Mouse (Mus musculus) adrenal gland, postnatal 36 days (tissue): ENCODE measurements around the gene Crim1. TPM values are rescaled to one million over a fixed set of nuclear protein-coding genes. Genes with fewer than 3 reads are reported as not detected.

ENCODE experiments used
- DNase-seq, 2 experiments: peaks; one replicate each; pipeline ENCODE4 v3.0.0; 2021; ENCODE audit warnings: mixed read lengths in 1 of 2
- long read RNA-seq, 2 experiments: library from polyadenylated mRNA; stranded (forward); transcript quantifications; one replicate each; pipeline ENCODE4 v2.0.0; 2021; ENCODE audit warnings: borderline sequencing depth in 2 of 2
- total RNA-seq, 2 experiments: library from RNA; stranded (reverse); gene quantifications; 2 replicates each; pipeline ENCODE4 v1.2.3; 2021

Gene Crim1
- total RNA-seq: 10 to 100 TPM; 35.0 to 37.0 TPM
- long read RNA-seq, experiment 1, full-length matches to known transcripts: 1 of 6 reads
- long read RNA-seq, experiment 1, partial matches to known transcripts: 1 of 6 reads
- long read RNA-seq, experiment 1, other reads (novel, unspliced or antisense): 4 of 6 reads
- long read RNA-seq, experiment 2, partial matches to known transcripts: 0 of 1 reads
- long read RNA-seq, experiment 2, other reads (novel, unspliced or antisense): 1 of 1 reads

DNA sequence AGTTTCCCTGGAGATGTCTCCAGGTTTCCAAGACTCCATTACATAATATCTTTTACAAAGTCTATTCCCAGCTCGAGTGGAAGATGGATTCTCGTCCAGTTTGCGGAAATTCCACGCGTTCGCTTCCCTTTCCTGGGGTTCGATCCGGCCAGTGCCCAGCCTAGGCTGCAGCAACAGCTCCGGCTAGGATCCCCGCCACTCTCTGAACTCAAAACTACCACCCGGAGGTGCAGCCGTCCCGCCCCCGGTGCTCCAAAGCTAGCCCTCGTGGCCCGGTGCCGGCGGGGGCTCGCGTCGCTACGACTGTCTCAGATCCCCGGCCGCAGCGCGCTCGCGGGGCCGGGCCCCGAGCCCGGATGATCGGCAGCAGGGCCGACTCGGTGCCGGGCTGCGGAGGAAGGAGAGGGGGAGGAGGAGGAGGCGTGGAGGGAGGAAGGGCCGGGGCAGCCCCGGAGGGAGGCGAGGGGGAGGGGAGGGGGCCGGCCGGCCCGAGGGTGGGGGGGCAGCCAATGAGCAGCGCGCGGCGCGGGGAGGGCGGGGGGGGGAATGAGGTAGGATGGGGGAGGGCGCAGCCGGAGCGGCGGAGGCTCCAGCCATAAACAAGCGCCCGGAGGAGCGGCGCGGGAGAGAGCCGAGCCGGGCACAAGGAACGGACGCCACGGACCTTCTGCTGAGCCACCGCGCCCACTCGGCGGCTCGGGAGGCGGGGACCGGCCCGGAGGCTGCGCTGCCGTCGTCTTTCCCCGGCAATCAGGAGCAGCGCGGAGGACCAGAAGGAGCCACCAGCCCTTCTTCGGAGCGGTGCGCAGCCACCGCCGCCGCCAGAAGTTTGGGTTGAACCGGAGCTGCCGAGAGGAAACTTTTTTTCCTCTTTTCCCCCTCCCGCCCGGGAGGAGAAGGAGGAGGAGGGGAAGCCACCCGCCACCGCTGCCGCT lies at the start of gene Crim1:
Gene Crim1 (plus strand): TSS at position 623 of the 935 bp plus-strand sequence.
- DNase-seq: peak; percentile 89 to 93

- DNase-seq: no peak
These were observed 48.4 kb upstream of the Crim1 start for GRCm38 (mm10) chr17:78151479-78152282.

GRCm38 (mm10) chr17:78163278-78163677 lies 36.8 kb upstream of the Crim1 start:
- peak; percentile 45 to 56 for DNase-seq

DNA sequence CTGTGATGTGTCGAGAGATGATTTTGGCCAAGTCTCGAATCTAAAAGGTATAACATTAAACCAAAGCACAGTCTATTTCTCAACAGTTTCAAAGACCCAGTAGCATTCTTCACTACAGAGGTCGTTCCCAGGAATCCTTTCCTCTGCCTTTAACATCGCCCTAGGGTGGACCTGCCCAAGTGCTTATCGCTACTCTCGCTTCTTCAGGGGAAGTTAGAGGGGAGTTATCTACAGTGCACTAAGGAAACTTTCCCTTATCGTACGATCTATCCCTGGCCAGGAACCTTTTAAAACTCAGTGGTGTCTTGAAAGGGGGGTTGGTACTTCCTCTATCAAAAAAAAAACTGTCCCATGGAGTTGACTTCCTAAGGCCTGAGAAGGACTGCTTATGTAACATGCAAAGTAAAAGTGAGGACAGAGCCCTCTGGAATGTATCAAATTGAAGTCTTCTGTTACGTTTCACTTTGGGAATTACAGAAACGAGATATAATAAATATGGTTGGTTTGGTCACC lies 36.3 kb upstream of the Crim1 start:
- no peak for DNase-seq

- DNase-seq: no peak
These were observed 34.2 kb upstream of the Crim1 start for GRCm38 (mm10) chr17:78165855-78166254.

- DNase-seq: no peak
These were observed 33.5 kb upstream of the Crim1 start for GRCm38 (mm10) chr17:78166566-78166965.

- no peak for DNase-seq
These were observed 27.7 kb upstream of the Crim1 start for GRCm38 (mm10) chr17:78172371-78172770.

DNA sequence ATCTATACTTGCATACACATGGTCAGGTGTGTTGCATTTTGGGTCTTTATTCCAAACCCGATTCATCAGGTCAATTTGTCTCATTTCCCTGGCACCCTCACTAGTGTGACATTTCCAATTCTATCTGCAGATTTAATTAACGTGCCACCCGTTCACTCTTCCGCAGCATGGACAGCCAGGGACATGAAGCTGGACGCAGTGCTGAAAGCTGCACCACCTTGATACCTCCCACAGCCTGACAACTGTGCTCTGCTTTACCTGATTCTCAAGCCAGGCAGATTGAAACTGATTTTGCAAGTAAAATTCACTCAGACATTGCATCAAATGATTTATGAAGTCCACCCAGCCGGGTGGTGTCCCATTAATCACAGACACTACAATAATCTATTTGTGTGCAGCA lies 19.3 kb upstream of the Crim1 start:
- no peak for DNase-seq

DNA sequence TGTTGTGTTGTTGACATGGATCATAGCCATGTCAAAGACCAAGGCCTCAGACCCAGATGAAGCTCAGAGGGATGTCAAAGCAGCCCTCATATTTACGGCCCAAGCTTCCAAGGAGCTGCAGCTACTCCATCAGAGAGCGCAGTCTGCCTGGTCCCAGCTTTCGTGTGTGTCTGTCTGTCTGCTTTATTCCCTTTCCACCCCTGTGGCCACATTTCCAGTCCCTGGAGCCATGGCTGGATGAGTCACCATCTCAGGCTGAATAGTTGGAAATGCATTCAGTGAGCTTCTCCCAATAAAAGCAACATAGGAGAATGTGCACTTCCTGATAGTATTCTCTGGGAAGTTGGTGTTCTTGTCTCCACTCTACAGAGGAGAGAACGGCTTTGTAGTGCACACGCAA lies 3.9 kb upstream of the Crim1 start:
- no peak for DNase-seq

- DNase-seq: peak; percentile 61 to 74
These were observed 2.9 kb upstream of the Crim1 start for GRCm38 (mm10) chr17:78197111-78197510.

DNA sequence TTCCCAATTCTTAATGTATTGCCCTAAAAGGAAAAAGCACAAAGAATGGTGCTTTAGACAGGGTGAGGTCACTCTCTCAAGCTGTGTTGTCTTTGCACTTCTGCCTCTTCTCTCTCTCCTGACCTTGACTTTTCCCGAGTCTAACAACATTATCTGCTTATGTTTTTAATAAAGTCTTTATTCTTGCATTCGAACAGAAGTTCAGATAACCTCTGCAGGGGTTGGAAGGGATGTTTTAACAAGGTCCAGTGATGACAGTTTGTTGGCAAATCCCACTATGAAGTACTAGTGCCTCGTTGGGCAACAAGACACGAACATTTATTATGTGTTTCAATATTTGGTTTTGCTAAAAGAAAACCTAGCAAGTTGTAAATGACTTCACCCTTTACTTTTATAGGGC lies 1.9 kb upstream of the Crim1 start:
- no peak for DNase-seq

- no peak for DNase-seq
These were observed 1.2 kb upstream of the Crim1 start for GRCm38 (mm10) chr17:78198820-78199219.

DNA sequence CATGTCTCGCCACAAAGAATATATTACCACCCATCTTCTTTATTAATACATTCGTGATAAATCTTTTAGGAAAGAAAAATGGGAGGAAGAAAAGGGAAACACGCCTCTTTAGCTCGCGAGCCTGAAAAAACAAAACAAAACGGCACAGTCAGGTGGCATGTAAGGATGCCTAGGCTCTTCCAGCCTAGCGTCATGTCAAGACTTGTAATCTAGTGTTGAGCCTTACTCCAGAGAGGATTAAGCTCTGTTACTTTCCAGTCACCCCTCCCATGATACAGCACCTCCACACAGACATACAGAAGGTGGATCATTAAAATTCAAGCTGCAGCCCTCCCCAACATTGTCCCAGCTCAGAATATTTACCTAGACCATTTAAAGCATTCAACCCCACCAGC lies 820 bp upstream of the Crim1 start:
- DNase-seq: no peak

DNA sequence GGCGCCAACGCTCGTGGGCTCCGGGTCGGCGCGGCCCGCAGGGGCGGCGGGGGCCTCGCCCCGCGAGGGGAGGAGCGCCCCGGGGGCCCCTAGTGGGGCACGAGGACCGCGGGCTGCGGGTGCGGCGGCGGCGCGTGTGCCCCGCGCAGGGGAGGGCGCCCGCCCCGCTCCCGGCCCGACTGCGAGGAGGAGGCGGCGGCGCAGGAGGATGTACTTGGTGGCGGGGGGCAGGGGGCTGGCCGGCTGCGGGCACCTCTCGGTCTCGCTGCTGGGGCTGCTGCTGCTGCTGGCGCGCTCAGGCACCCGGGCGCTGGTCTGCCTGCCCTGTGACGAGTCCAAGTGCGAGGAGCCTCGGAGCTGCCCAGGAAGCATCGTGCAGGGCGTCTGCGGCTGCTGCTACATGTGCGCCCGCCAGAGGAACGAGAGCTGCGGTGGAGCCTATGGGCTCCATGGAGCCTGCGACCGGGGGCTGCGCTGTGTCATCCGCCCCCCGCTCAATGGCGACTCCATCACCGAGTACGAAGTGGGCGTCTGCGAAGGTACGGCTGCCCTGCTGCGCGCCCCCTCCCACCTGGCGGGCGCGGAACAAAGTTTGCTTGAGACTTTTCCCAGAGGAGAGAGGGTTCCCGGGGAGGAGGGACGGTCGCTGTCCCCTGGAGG lies 643 bp downstream of the Crim1 start:
- DNase-seq: peak; percentile 55 to 69

DNA sequence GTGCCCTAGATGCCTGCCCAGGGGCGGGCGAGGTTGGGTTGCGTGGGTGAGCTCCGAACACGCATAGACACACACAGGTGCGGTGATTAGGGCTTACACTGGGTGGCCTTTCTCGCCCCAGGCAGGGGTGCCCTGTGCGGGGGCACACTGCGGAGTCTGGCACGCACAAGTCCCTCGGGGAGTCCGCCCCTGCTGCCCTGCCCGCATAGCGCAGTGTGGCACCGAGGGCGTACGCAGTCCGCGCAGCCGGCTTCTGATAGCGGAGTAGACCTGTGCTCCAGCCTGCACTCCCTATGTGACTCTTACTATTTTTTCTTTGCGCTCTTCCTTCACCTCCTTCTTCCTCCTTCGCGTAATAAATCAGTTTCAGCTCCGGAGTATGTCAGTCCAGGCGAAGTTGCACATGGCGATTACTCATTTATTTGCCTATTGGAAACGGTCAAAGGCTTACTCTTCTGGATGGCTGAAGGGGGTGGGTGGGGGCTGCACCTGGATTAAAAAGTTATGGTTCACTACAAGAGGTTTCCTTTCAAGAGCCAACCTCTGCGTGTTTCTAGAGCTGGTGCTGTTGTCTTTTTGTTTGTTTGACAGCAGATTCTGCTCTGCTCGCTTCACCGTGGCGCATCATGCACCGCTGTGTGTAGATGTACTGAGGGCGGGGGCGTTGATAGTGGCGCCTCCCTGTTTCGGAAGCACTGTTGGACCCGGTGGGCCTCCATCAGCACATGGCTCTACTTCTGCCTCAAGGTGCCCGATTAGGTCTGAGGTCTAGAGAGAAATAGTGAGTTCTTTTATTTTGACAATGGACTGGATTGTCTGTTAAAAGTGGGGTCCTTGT lies 1.4 kb downstream of the Crim1 start:
- peak; percentile 46 to 63 for DNase-seq

DNA sequence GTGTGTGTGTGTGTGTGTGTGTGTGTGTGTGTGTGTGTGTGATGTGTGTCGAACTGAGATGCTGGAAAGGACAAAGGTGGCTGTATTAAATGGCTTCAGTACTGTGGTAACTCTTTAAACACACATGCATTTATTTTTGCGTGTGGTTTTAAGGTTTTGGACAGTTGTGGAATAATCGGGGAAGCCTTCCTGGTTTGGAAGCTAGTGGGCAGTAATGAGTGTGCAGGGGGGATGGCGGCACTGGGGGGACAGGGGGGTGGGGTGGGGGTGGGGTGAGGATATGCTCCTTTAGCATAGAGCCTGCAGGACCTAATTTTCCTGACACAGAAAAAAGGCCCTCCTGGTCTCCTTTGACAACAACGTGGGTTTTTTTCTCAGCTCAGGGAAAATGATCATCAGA lies 2.2 kb downstream of the Crim1 start:
- no peak for DNase-seq

DNA sequence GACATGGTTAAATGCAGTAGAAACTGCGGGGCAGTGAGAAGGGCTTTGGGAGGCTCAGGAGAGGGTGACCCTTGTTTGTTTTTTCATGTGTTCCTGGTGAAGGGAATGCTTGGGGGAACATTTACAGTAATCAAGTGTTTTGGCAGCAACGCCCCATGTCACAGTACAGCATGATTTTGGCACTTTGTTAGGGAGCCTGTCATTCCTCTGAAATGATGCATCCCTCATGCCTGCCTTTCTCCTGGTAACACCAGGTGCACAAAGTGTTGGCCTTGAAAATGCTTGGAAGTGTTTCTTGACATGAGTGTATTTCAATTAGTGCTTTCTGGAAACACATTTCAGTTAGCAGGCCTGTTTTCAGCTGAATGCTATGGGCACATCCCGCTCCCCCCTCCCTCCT lies 2.7 kb downstream of the Crim1 start:
- DNase-seq: no peak

DNA sequence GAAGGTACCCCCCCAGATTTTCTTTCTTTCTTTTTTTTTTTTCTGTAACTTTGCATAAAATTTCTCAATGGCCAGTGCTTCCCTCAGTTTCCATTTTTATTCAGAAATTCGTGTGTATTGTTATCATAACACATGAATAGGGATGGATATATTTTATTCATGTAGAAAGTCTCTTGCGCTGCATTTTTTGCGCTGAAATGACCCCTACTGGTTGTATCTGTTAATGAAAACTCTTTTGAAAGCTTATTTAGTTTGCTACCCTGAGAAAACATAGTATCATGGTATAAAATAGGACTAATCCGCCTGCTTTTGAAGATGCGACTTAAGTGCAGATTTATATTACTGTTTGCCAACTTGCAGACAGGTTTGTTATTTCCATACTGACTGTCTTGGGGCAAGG lies 3.4 kb downstream of the Crim1 start:
- no peak for DNase-seq

- DNase-seq: peak; percentile 26 to 50
These were observed 6.4 kb downstream of the Crim1 start for GRCm38 (mm10) chr17:78206421-78206820.

DNA sequence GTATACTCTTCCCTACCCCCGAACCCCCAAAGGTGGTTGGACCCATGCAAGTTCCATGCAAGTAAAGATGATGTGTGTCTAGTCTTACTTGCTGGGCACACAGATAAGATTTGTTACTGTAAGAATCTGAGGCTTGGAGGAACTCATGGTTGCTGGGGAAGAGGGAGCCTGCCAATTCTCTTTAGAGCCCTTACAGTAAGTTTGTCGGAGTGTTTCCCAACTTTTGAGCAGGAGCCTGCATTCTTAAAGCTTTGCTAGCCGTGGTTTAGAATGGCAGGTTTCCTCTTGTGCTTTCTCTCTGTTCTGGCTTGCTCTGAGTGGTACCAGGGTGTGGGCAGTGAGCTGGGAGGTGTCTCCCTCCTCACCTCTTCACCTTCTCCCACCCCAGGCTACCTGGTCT lies 7.2 kb downstream of the Crim1 start:
- no peak for DNase-seq

- DNase-seq: no peak
These were observed 8.8 kb downstream of the Crim1 start for GRCm38 (mm10) chr17:78208805-78209204.
